Comparison of ENCODE assay signal across 24 mouse cellular contexts in the genomic region with DNA sequence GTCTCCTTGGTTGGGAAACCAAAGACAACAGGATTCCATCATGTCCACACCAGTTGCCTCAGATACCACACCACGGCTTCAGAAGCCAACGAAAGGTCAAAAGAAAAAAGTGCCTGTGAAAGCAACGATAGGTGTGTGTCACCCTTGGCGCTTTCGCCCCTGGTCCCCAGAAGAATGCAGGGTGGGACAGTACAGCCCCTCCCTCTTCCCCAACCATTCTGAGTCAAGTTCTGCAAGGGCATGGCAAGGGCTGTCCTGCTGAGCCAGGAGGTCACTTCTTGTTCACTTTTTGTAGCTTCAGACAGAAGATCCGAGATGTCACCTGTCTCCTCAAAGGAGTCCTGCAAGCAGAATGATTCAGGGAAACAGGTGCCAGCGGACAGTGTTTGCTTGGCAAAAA. TPM values are rescaled to one million over a fixed set of nuclear protein-coding genes. Genes with fewer than 3 reads are reported as not detected.
DNase-seq lines count a peak whose midpoint lies in the region; ATAC-seq and TF ChIP-seq lines count a peak whose summit lies in the region.
"Had no signal": no experiment of that assay in that cellular context is flagged by ENCODE, and none has a peak within 500 bp of the region (broad histone marks: within the 10 kb centered on the region; RNA-seq: fewer than 3 reads in every experiment).

No protein-coding gene starts in this region.

- no peak overlapping the region for H3K4me3 ChIP-seq in ES-Bruce4 (ENCODE audit: low read depth, low read length)
- no peak overlapping the region for H3K4me3 ChIP-seq in stomach, postnatal 0 days (ENCODE audit: low read depth, low read length)
- H3K4me3 ChIP-seq: embryonic facial prominence, embryonic 10.5 days; embryonic facial prominence, embryonic 12.5 days; forebrain, embryonic 13.5 days; forebrain, embryonic 15.5 days had no signal

- 0 out of 2 replicates have a peak, but pooled peaks cover 1% of the 10 kb centered on the region for H3K9me3 ChIP-seq in ES-Bruce4 (replicated peaks; ENCODE audit: control insufficient read depth, insufficient read depth, low read length, poor library complexity, severe bottlenecking)
- H3K9me3 ChIP-seq in stomach, postnatal 0 days (ENCODE audit: control insufficient read depth, low read length) = no peaks in the 10 kb centered on the region
- H3K9me3 ChIP-seq: embryonic facial prominence, embryonic 10.5 days; embryonic facial prominence, embryonic 12.5 days; forebrain, embryonic 13.5 days; forebrain, embryonic 15.5 days had no signal

- DNase-seq in ES-CJ7 (ENCODE audit: low read depth, low spot score) (peak; percentile 65), ZHBTc4 (ENCODE audit: low read depth, low spot score) (peak; percentile 81)
- no peak for DNase-seq in stomach, postnatal 0 days (ENCODE audit: low spot score)
- no peak for DNase-seq in cerebellum, adult 11 months
- no peak for DNase-seq in urinary bladder, postnatal 10 days (ENCODE audit: low spot score)
- DNase-seq: adrenal gland, adult 2 months; adrenal gland, postnatal 10 days; adrenal gland, postnatal 25 days; cerebellum, adult 11-12 months; cerebellum, adult 2 months; cerebellum, adult 9-10 months; cerebellum, postnatal 10 days; cerebellum, postnatal 25 days; forebrain, postnatal 0 days had no signal

- 75% methylated on average over 7 of the region's 7 CpGs for whole genome bisulfite sequencing in stomach, postnatal 0 days

- H3K27me3 ChIP-seq in ES-Bruce4 (ENCODE audit: control insufficient read depth, insufficient read depth, low read length, poor library complexity, severe bottlenecking) = no peaks in the 10 kb centered on the region
- H3K27me3 ChIP-seq in stomach, postnatal 0 days (ENCODE audit: control insufficient read depth, insufficient read depth, low read length) = no peaks in the 10 kb centered on the region
- H3K27me3 ChIP-seq: embryonic facial prominence, embryonic 12.5 days; forebrain, embryonic 13.5 days; forebrain, embryonic 15.5 days had no signal

- no peak for TF ChIP-seq POLR2A in ES-Bruce4 (IDR thresholded peaks at IDR 0.05; ENCODE audit: insufficient read depth, low read length)

- no peak overlapping the region for H3K9ac ChIP-seq in ES-Bruce4 (ENCODE audit: low read depth, poor library complexity, severe bottlenecking)
- no peak overlapping the region for H3K9ac ChIP-seq in stomach, postnatal 0 days (ENCODE audit: low read length)
- H3K9ac ChIP-seq: embryonic facial prominence, embryonic 12.5 days; forebrain, embryonic 13.5 days; forebrain, embryonic 15.5 days; forebrain, postnatal 0 days had no signal

- no peak for ATAC-seq in stomach, postnatal 0 days (ENCODE audit: low FRiP score, low TSS enrichment)
- ATAC-seq: forebrain, embryonic 13.5 days; forebrain, embryonic 15.5 days; forebrain, postnatal 0 days had no signal

- no peak overlapping the region for H3K27ac ChIP-seq in ES-Bruce4 (ENCODE audit: insufficient read depth, low read length)
- H3K27ac ChIP-seq in stomach, postnatal 0 days (replicated peaks) = no peak overlapping the region
- H3K27ac ChIP-seq: embryonic facial prominence, embryonic 10.5 days; embryonic facial prominence, embryonic 12.5 days; forebrain, embryonic 13.5 days; forebrain, embryonic 15.5 days had no signal

- TF ChIP-seq EP300 in ES-Bruce4 (IDR thresholded peaks at IDR 0.05; ENCODE audit: insufficient read depth, low read depth, low read length) = peak; percentile 56; the same call in 1 of the 2 replicates
- no peak for TF ChIP-seq EP300 in stomach, postnatal 0 days (optimal IDR thresholded peaks at IDR 0.05)

- no peaks in the 10 kb centered on the region for H3K4me1 ChIP-seq in ES-Bruce4 (ENCODE audit: control insufficient read depth, insufficient read depth, low read length)
- no peaks in the 10 kb centered on the region for H3K4me1 ChIP-seq in stomach, postnatal 0 days (replicated peaks; ENCODE audit: control insufficient read depth, insufficient read depth)
- H3K4me1 ChIP-seq: embryonic facial prominence, embryonic 10.5 days; embryonic facial prominence, embryonic 12.5 days; forebrain, embryonic 13.5 days; forebrain, embryonic 15.5 days had no signal

- no peak overlapping the region for H3K4me2 ChIP-seq in stomach, postnatal 0 days (replicated peaks; ENCODE audit: low read depth)
- H3K4me2 ChIP-seq: embryonic facial prominence, embryonic 12.5 days; forebrain, embryonic 13.5 days; forebrain, embryonic 15.5 days had no signal

- no peaks in the 10 kb centered on the region for H3K36me3 ChIP-seq in ES-Bruce4 (ENCODE audit: control insufficient read depth, insufficient read depth, low read length, poor library complexity, severe bottlenecking)
- no peaks in the 10 kb centered on the region for H3K36me3 ChIP-seq in stomach, postnatal 0 days (ENCODE audit: control insufficient read depth, insufficient read depth, low read length)
- H3K36me3 ChIP-seq: embryonic facial prominence, embryonic 10.5 days; embryonic facial prominence, embryonic 12.5 days; forebrain, embryonic 15.5 days had no signal

- TF ChIP-seq CTCF in ES-Bruce4 (IDR thresholded peaks at IDR 0.05; ENCODE audit: low read depth, low read length) = no peak
- no peak for TF ChIP-seq CTCF in stomach, postnatal 0 days (IDR thresholded peaks at IDR 0.05; ENCODE audit: low read depth)

RNA-seq across cellular contexts. Expression of gene Spdye4c, which starts 1.3 kb away (rescaled TPM):
- polyA plus RNA-seq in ES-Bruce4 (2011; ENCODE audit: insufficient read depth, insufficient read length, low read depth, missing spikeins) = not detected in 2 replicates
- not detected in 2 replicates for polyA plus RNA-seq in stomach, postnatal 0 days (2015; fragmentation: Nextera tagmentation; extraction: Ambion mirVana)
- polyA plus RNA-seq: adrenal gland, adult 2 months; brain, embryonic 14.5 days; C2C12; cerebellum, adult 2 months; cortical plate, adult 2 months; embryonic facial prominence, embryonic 10.5 days; embryonic facial prominence, embryonic 12.5 days; embryonic facial prominence, embryonic 14.5 days; forebrain, embryonic 11.5 days; forebrain, embryonic 13.5 days; forebrain, embryonic 15.5 days; forebrain, postnatal 0 days had no signal

Comparison
In these comparisons a context has a peak if more than half of its experiments do, and no peak if none do; other contexts are left out.
1. DNase-seq: peak in ES-CJ7 (single experiment) and ZHBTc4 (single experiment); none in stomach, postnatal 0 days (single experiment), cerebellum, adult 11 months (single experiment) and urinary bladder, postnatal 10 days (single experiment).